ENCODE assay signal across 8 mouse cellular contexts in the genomic region with DNA sequence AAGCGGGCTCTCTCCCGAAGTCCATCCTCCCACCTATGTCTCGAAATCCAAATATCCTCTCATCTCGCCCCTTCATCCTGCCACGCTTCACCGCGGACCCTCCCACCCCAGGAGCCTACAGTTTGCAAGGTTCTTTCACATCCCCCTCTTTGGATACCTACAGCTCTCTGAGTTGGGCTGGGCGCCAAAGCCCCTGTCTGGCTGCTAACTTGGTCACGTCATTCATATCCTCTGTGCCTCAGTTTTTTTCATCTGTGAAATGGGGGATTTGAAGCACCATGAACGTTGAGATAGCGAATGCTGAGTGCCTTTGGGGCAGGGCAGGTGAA. TPM values are rescaled to one million over a fixed set of nuclear protein-coding genes. Genes with fewer than 3 reads are reported as not detected.
DNase-seq lines count a peak whose midpoint lies in the region; ATAC-seq and TF ChIP-seq lines count a peak whose summit lies in the region.

No protein-coding gene starts in this region.

- WGBS in kidney, adult 2 months, result 1% methylated on average over 11 of the region's 11 CpGs
- WGBS in bone marrow, adult 2 months, result 5% methylated on average over 11 of the region's 11 CpGs
- 3% methylated on average over 11 of the region's 11 CpGs for WGBS in midbrain, embryonic 10.5 days

- H3K36me3 ChIP-seq in kidney, adult 2 months (ENCODE audit: control insufficient read depth, insufficient read depth, low read length), result no peaks in the 10 kb centered on the region
- H3K36me3 ChIP-seq in midbrain, embryonic 10.5 days, result peaks cover 20% of the 10 kb centered on the region

- no peak for TF ChIP-seq POLR2A in kidney, adult 2 months (IDR thresholded peaks at IDR 0.05; ENCODE audit: low read depth, low read length)
- no peak for TF ChIP-seq POLR2A in bone marrow, adult 2 months (IDR thresholded peaks at IDR 0.05; ENCODE audit: borderline replicate concordance, control insufficient read depth, low read depth, low read length)

- DNase-seq in kidney, adult 2 months, result no peak
- no peak for DNase-seq in kidney, adult 8-10 months
- no peak for DNase-seq in midbrain, embryonic 10.5 days (ENCODE audit: low spot score)
- DNase-seq in spleen, postnatal 36 days (ENCODE audit: low spot score in 2 of 2), result no peak
- DNase-seq in gastrocnemius, postnatal 4 days (ENCODE audit: low spot score in 2 of 2), result no peak

- ATAC-seq in granulocyte monocyte progenitor cell, adult 5-6 weeks (replicated peaks; ENCODE audit: poor library complexity, severe bottlenecking), result peak; percentile 8; the same call in 1 of the 2 replicates
- ATAC-seq in CD4-positive, CD25-positive, alpha-beta regulatory T cell, adult 4 months, result no peak

- H3K27me3 ChIP-seq in kidney, adult 2 months (replicated peaks; ENCODE audit: control insufficient read depth, insufficient read depth, low read length), result no peaks in the 10 kb centered on the region
- peaks cover 13% of the 10 kb centered on the region; the same call in 1 of the 2 replicates for H3K27me3 ChIP-seq in midbrain, embryonic 10.5 days (ENCODE audit: low read depth, poor library complexity, severe bottlenecking)

- H3K27ac ChIP-seq in kidney, adult 2 months (ENCODE audit: insufficient read depth, low read depth, low read length), result no peak overlapping the region
- H3K27ac ChIP-seq in bone marrow, adult 2 months (ENCODE audit: control insufficient read depth, insufficient read depth, low read depth, low read length, poor library complexity), result no peak overlapping the region
- H3K27ac ChIP-seq in midbrain, embryonic 10.5 days (replicated peaks), result peak overlapping the region; percentile 97

- peak overlapping the region; percentile 26; the same call in 1 of the 2 replicates for H3K4me3 ChIP-seq in kidney, adult 2 months (ENCODE audit: insufficient read depth, low read depth, low read length)
- peak overlapping the region; percentile 31 for H3K4me3 ChIP-seq in bone marrow, adult 2 months (replicated peaks; ENCODE audit: control insufficient read depth, low read depth, low read length)
- peak overlapping the region; percentile 98 for H3K4me3 ChIP-seq in midbrain, embryonic 10.5 days

- no peak for TF ChIP-seq CTCF in kidney, adult 2 months (conservative IDR thresholded peaks at IDR 0.05; ENCODE audit: insufficient read depth, insufficient read length, low read depth, low read length)
- TF ChIP-seq CTCF in bone marrow, adult 2 months (IDR thresholded peaks at IDR 0.05; ENCODE audit: control insufficient read depth, insufficient read depth, low read length), result no peak

- H3K4me1 ChIP-seq in kidney, adult 2 months (ENCODE audit: control insufficient read depth, insufficient read depth, low read length), result peaks cover 10% of the 10 kb centered on the region; the same call in 1 of the 2 replicates
- no peaks in the 10 kb centered on the region for H3K4me1 ChIP-seq in bone marrow, adult 2 months (ENCODE audit: control insufficient read depth, insufficient read depth, low read length)
- peaks cover 33% of the 10 kb centered on the region for H3K4me1 ChIP-seq in midbrain, embryonic 10.5 days

- H3K9me3 ChIP-seq in midbrain, embryonic 10.5 days (replicated peaks), result no peaks in the 10 kb centered on the region

RNA-seq across cellular contexts. Expression of a gene that starts 0.4 kb away (rescaled TPM):
- polyA plus RNA-seq in kidney, adult 2 months (2012; rRNA removed), result 7.3 and 8.7 TPM in 2 replicates
- 1.3 and 1.6 TPM in 2 replicates for polyA plus RNA-seq in bone marrow, adult 2 months (2011; ENCODE audit: insufficient read depth, insufficient read length, low replicate concordance, missing spikeins)
- not detected in 2 replicates for total RNA-seq in granulocyte monocyte progenitor cell, adult 5-6 weeks (2014; fragmentation: Nextera tagmentation)
- total RNA-seq in granulocyte monocyte progenitor cell, adult 5-6 weeks (2017), result not detected in 2 replicates
- polyA plus RNA-seq in midbrain, embryonic 10.5 days (2016; fragmentation: Nextera tagmentation; extraction: Ambion mirVana), result 7.2 and 11.2 TPM in 2 replicates
- 1 to 10 TPM; 3.2 to 4.1 TPM for total RNA-seq in gastrocnemius, postnatal 4 days (2021)
- not detected for polyA plus RNA-seq in CD4-positive, CD25-positive, alpha-beta regulatory T cell, adult 4 months (2017; shearing (Covaris generic))

RNA-seq across cellular contexts. Expression of a gene that starts 11.2 kb away (rescaled TPM):
- 144 and 170 TPM in 2 replicates for polyA plus RNA-seq in kidney, adult 2 months (2012; rRNA removed)
- polyA plus RNA-seq in bone marrow, adult 2 months (2011; ENCODE audit: insufficient read depth, insufficient read length, low replicate concordance, missing spikeins), result 4.1 and 4.6 TPM in 2 replicates
- total RNA-seq in granulocyte monocyte progenitor cell, adult 5-6 weeks (2014; fragmentation: Nextera tagmentation), result not detected in 2 replicates
- 1.2 TPM in 1 of 2 replicates, not detected in the other for total RNA-seq in granulocyte monocyte progenitor cell, adult 5-6 weeks (2017)
- 2.0 TPM in 2 replicates for polyA plus RNA-seq in midbrain, embryonic 10.5 days (2016; fragmentation: Nextera tagmentation; extraction: Ambion mirVana)
- total RNA-seq in gastrocnemius, postnatal 4 days (2021), result 10 to 100 TPM; 13.8 to 24.6 TPM
- polyA plus RNA-seq in CD4-positive, CD25-positive, alpha-beta regulatory T cell, adult 4 months (2017; shearing (Covaris generic)), result under 1 TPM in 1 of 2 experiments, not detected in 1; 0.13 TPM

RNA-seq across cellular contexts. Expression of a gene that starts 13.7 kb away (rescaled TPM):
- 50.4 and 50.7 TPM in 2 replicates for polyA plus RNA-seq in kidney, adult 2 months (2012; rRNA removed)
- 34.4 and 44.1 TPM in 2 replicates for polyA plus RNA-seq in bone marrow, adult 2 months (2011; ENCODE audit: insufficient read depth, insufficient read length, low replicate concordance, missing spikeins)
- total RNA-seq in granulocyte monocyte progenitor cell, adult 5-6 weeks (2014; fragmentation: Nextera tagmentation), result 80.5 and 90.8 TPM in 2 replicates
- total RNA-seq in granulocyte monocyte progenitor cell, adult 5-6 weeks (2017), result 44.9 and 89.9 TPM in 2 replicates
- 158 and 179 TPM in 2 replicates for polyA plus RNA-seq in midbrain, embryonic 10.5 days (2016; fragmentation: Nextera tagmentation; extraction: Ambion mirVana)
- total RNA-seq in gastrocnemius, postnatal 4 days (2021), result 10 to 100 TPM; 29.9 to 33.3 TPM
- polyA plus RNA-seq in CD4-positive, CD25-positive, alpha-beta regulatory T cell, adult 4 months (2017; shearing (Covaris generic)), result 100 to 1,000 TPM in 1 of 2 experiments, 10 to 100 TPM in 1; 60.8 to 103 TPM

RNA-seq across cellular contexts. Expression of a gene that starts 14.4 kb away (rescaled TPM):
- polyA plus RNA-seq in kidney, adult 2 months (2012; rRNA removed), result 47.3 and 63.3 TPM in 2 replicates
- polyA plus RNA-seq in bone marrow, adult 2 months (2011; ENCODE audit: insufficient read depth, insufficient read length, low replicate concordance, missing spikeins), result 16.0 and 18.8 TPM in 2 replicates
- 15.7 and 18.7 TPM in 2 replicates for total RNA-seq in granulocyte monocyte progenitor cell, adult 5-6 weeks (2014; fragmentation: Nextera tagmentation)
- 5.4 and 6.5 TPM in 2 replicates for total RNA-seq in granulocyte monocyte progenitor cell, adult 5-6 weeks (2017)
- 27.2 and 28.3 TPM in 2 replicates for polyA plus RNA-seq in midbrain, embryonic 10.5 days (2016; fragmentation: Nextera tagmentation; extraction: Ambion mirVana)
- total RNA-seq in gastrocnemius, postnatal 4 days (2021), result 10 to 100 TPM; 23.8 to 25.2 TPM
- 10 to 100 TPM; 23.4 to 36.6 TPM for polyA plus RNA-seq in CD4-positive, CD25-positive, alpha-beta regulatory T cell, adult 4 months (2017; shearing (Covaris generic))

RNA-seq across cellular contexts. Expression of a gene that starts 55.2 kb away (rescaled TPM):
- 3.9 and 4.1 TPM in 2 replicates for polyA plus RNA-seq in kidney, adult 2 months (2012; rRNA removed)
- polyA plus RNA-seq in bone marrow, adult 2 months (2011; ENCODE audit: insufficient read depth, insufficient read length, low replicate concordance, missing spikeins), result 2.0 and 2.9 TPM in 2 replicates
- total RNA-seq in granulocyte monocyte progenitor cell, adult 5-6 weeks (2014; fragmentation: Nextera tagmentation), result 1.2 and 3.6 TPM in 2 replicates
- not detected in 2 replicates for total RNA-seq in granulocyte monocyte progenitor cell, adult 5-6 weeks (2017)
- polyA plus RNA-seq in midbrain, embryonic 10.5 days (2016; fragmentation: Nextera tagmentation; extraction: Ambion mirVana), result 13.3 and 17.5 TPM in 2 replicates
- 1 to 10 TPM; 4.5 to 5.1 TPM for total RNA-seq in gastrocnemius, postnatal 4 days (2021)
- 10 to 100 TPM; 15.4 to 27.0 TPM for polyA plus RNA-seq in CD4-positive, CD25-positive, alpha-beta regulatory T cell, adult 4 months (2017; shearing (Covaris generic))

Comparison
In these comparisons a context has a peak if more than half of its experiments do, and no peak if none do; other contexts are left out.
1. H3K4me3 ChIP-seq: peak in every context shown above with its lines; median percentile 98 in midbrain, embryonic 10.5 days; 31 in bone marrow, adult 2 months; 26 in kidney, adult 2 months.
2. RNA of a gene that starts 11.2 kb away (polyA plus RNA-seq): 144 to 170 TPM in kidney, adult 2 months; 4.1 to 4.6 TPM in bone marrow, adult 2 months, 2.0 TPM in midbrain, embryonic 10.5 days and 0.13 TPM in CD4-positive, CD25-positive, alpha-beta regulatory T cell, adult 4 months; every median in the first group is over 10 times any median in the second.